Mouse (Mus musculus) lung, adult 2 months (tissue): Measurements from ENCODE around the gene Spag9.

ENCODE experiments used
- CTCF ChIP-seq: fragments of 200-500 bp; IDR thresholded peaks from 2 replicates; pipeline ENCODE4 v1.5.1; 2011; ENCODE audit warnings: mild to moderate bottlenecking, low read length, control low read depth; ENCODE audit not compliant: insufficient read depth
- POLR2A ChIP-seq: fragments of 200-500 bp; IDR thresholded peaks from 2 replicates; pipeline ENCODE4 v1.6.1; 2011; ENCODE audit warnings: low read depth, mild to moderate bottlenecking, control low read depth, low read length, borderline replicate concordance; ENCODE audit errors: extremely low read depth

DNA sequence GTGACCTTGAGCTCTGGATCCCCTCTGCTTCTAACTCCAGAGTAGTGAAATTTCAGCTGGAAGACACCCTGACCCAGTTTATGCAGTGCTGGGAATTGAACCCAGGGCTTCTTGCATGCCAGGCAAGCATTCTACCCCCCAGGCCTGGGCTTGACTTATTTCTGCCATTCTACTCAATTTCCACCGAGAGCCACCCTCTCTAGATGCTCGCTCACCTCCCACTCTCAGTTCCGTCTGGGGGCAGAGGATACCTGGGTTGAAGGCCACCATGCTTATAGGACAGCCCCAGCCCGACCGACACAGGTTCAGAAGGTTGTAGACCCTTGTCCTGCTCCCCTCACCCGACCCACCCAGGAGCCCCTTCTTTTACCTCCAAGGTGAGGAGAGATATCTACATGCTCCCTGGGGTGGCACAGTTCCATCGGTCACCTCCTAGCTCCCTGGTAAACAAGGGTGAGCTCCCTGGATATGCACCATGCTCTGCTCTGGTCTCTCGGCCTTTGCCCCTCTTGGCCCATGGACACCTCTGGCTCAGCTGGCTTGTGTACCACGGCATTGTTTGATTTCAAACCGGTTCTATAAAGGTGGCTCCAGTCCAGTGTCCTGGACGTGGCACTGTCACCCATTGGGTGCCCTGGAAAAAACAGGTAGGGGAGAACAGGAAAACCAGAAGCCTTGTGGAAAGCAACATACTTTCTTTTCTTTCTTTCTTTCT is 166.1 kb downstream of the Spag9 start:
- TF ChIP-seq POLR2A (no peak), CTCF (no peak)
